Mouse (Mus musculus) CH12.LX (cell line): ENCODE measurements around the gene Rhobtb1. TPM values are rescaled to one million over a fixed set of nuclear protein-coding genes. Genes with fewer than 3 reads are reported as not detected.

Experiments
- DNase-seq: peaks from one replicate; pipeline ENCODE4 v3.0.0-alpha.2; 2013; ENCODE audit errors: extremely low read depth
- H3K27ac ChIP-seq: 2 replicates; pipeline ENCODE4 v1.5.1; 2012; ENCODE audit warnings: low read depth, mild to moderate bottlenecking, control low read depth, moderate library complexity; ENCODE audit not compliant: insufficient read depth
- H3K27me3 ChIP-seq: replicated peaks from 2 replicates; pipeline ENCODE3; 2012; ENCODE audit warnings: inconsistent platforms
- H3K36me3 ChIP-seq, 2 experiments: replicated peaks in 1 of 2; 2 replicates each; pipeline versions ENCODE3 to v1.6.1; 2012; ENCODE audit warnings: inconsistent platforms in 1 of 2, low read length in 1 of 2, mild to moderate bottlenecking in 1 of 2, mixed read lengths in 1 of 2, moderate library complexity in 1 of 2; ENCODE audit not compliant: control insufficient read depth in 1 of 2, insufficient read depth in 1 of 2
- H3K4me1 ChIP-seq, 2 experiments: 2 replicates each; pipeline ENCODE4 v1.6.1; 2012; ENCODE audit warnings: inconsistent platforms in 1 of 2, moderate library complexity in 1 of 2; ENCODE audit not compliant: insufficient read depth in 2 of 2, control insufficient read depth in 1 of 2
- H3K4me2 ChIP-seq: 2 replicates; pipeline ENCODE4 v1.6.1; 2012; ENCODE audit warnings: low read depth, mild to moderate bottlenecking, control low read depth; ENCODE audit not compliant: poor library complexity, insufficient read depth, severe bottlenecking
- H3K4me3 ChIP-seq, 3 experiments: fragments of 150-350 bp in 1 of 3; sonication (generic) in 1 of 3; replicated peaks in 1 of 3; 2 replicates each; pipeline versions ENCODE3 to v1.5.1; 2011 to 2012; ENCODE audit warnings: low read depth in 2 of 3, low read length in 2 of 3, mild to moderate bottlenecking in 2 of 3, moderate library complexity in 2 of 3, control low read depth in 1 of 3, improper control_type of control experiment in 1 of 3, inconsistent platforms in 1 of 3, mixed read lengths in 1 of 3; ENCODE audit not compliant: poor library complexity in 1 of 3
- H3K79me2 ChIP-seq: replicated peaks from 2 replicates; pipeline ENCODE4 v1.6.1; 2012; ENCODE audit warnings: mild to moderate bottlenecking, moderate library complexity; ENCODE audit not compliant: control insufficient read depth, poor library complexity, insufficient read depth, severe bottlenecking; ENCODE audit errors: extremely low read depth
- H3K9ac ChIP-seq: 2 replicates; pipeline ENCODE4 v1.6.1; 2012; ENCODE audit warnings: low read depth, mild to moderate bottlenecking, control low read depth, moderate library complexity; ENCODE audit not compliant: insufficient read depth
- H3K9me3 ChIP-seq: replicated peaks from 2 replicates; pipeline ENCODE3; 2012; ENCODE audit warnings: low read length, inconsistent platforms, mixed read lengths
- BHLHE40 ChIP-seq: IDR thresholded peaks from 2 replicates; pipeline ENCODE4 v1.6.1; 2011; ENCODE audit warnings: mild to moderate bottlenecking, low read depth, low read length, improper control_type of control experiment
- CHD2 ChIP-seq: IDR thresholded peaks from 2 replicates; pipeline ENCODE4 v1.6.1; 2011; ENCODE audit warnings: low read length, improper control_type of control experiment
- CTCF ChIP-seq, 2 experiments: IDR thresholded peaks in 1 of 2; conservative IDR thresholded peaks in 1 of 2; 2 replicates each; pipeline ENCODE4 v1.5.1; 2011 to 2012; ENCODE audit warnings: low read depth in 2 of 2, low read length in 2 of 2, improper control_type of control experiment in 1 of 2, inconsistent platforms in 1 of 2, mild to moderate bottlenecking in 1 of 2, moderate library complexity in 1 of 2
- ELF1 ChIP-seq: IDR thresholded peaks from 2 replicates; pipeline ENCODE4 v1.6.1; 2014; ENCODE audit warnings: low read depth, mild to moderate bottlenecking, inconsistent platforms, low read length, improper control_type of control experiment
- ETS1 ChIP-seq: conservative IDR thresholded peaks from 2 replicates; pipeline ENCODE4 v1.6.1; 2012; ENCODE audit warnings: low read depth, mild to moderate bottlenecking, inconsistent platforms, low read length, improper control_type of control experiment, moderate library complexity
- GABPA ChIP-seq: IDR thresholded peaks from 2 replicates; pipeline ENCODE4 v1.6.1; 2012; ENCODE audit warnings: low read depth, low read length, improper control_type of control experiment, inconsistent platforms; ENCODE audit not compliant: insufficient replicate concordance
- HCFC1 ChIP-seq: IDR thresholded peaks from 2 replicates; pipeline ENCODE4 v1.6.1; 2012; ENCODE audit warnings: low read depth, mild to moderate bottlenecking, inconsistent platforms, low read length, improper control_type of control experiment
- IRF4 ChIP-seq: IDR thresholded peaks from 2 replicates; pipeline ENCODE4 v1.6.1; 2014; ENCODE audit warnings: low read depth, mild to moderate bottlenecking, inconsistent platforms, low read length, improper control_type of control experiment
- JUN ChIP-seq: IDR thresholded peaks from 2 replicates; pipeline ENCODE4 v1.6.1; 2011; ENCODE audit warnings: low read depth, mild to moderate bottlenecking, low read length, improper control_type of control experiment, moderate library complexity; ENCODE audit not compliant: insufficient read depth
- JUND ChIP-seq: conservative IDR thresholded peaks from 2 replicates; pipeline ENCODE4 v1.6.1; 2011; ENCODE audit warnings: low read depth, low read length, improper control_type of control experiment
- MEF2A ChIP-seq: IDR thresholded peaks from 2 replicates; pipeline ENCODE4 v1.6.1; 2014; ENCODE audit warnings: low read depth, mild to moderate bottlenecking, inconsistent platforms, low read length, improper control_type of control experiment, borderline replicate concordance
- MYC ChIP-seq: IDR thresholded peaks from 2 replicates; pipeline ENCODE4 v1.6.1; 2011; ENCODE audit warnings: low read depth, mild to moderate bottlenecking, improper control_type of control experiment, low read length
- NELFE ChIP-seq: IDR thresholded peaks from 2 replicates; pipeline ENCODE4 v1.6.1; 2011; ENCODE audit warnings: low read depth, low read length, improper control_type of control experiment
- NRF1 ChIP-seq: IDR thresholded peaks from 2 replicates; pipeline ENCODE4 v1.6.1; 2014; ENCODE audit warnings: low read depth, mild to moderate bottlenecking, inconsistent platforms, low read length, improper control_type of control experiment, moderate library complexity
- PAX5 ChIP-seq: IDR thresholded peaks from 2 replicates; pipeline ENCODE4 v1.6.1; 2012; ENCODE audit warnings: low read length, inconsistent platforms, mixed read lengths
- POLR2AphosphoS2 ChIP-seq: IDR thresholded peaks from 2 replicates; pipeline ENCODE4 v1.6.1; 2011; ENCODE audit warnings: low read depth, low read length, improper control_type of control experiment
- RAD21 ChIP-seq: IDR thresholded peaks from 2 replicates; pipeline ENCODE4 v1.6.1; 2011; ENCODE audit warnings: low read depth, mild to moderate bottlenecking, low read length, improper control_type of control experiment, moderate library complexity
- SMC3 ChIP-seq: IDR thresholded peaks from 2 replicates; pipeline ENCODE4 v1.6.1; 2011; ENCODE audit warnings: low read depth, low read length, improper control_type of control experiment
- USF2 ChIP-seq: conservative IDR thresholded peaks from 2 replicates; pipeline ENCODE4 v1.6.1; 2011; ENCODE audit warnings: low read depth, low read length, improper control_type of control experiment
- ZC3H11A ChIP-seq: IDR thresholded peaks from 2 replicates; pipeline ENCODE4 v1.6.1; 2012; ENCODE audit warnings: low read depth, mild to moderate bottlenecking, inconsistent platforms, low read length, improper control_type of control experiment
- ZKSCAN1 ChIP-seq: IDR thresholded peaks from 2 replicates; pipeline ENCODE4 v1.6.1; 2012; ENCODE audit warnings: low read depth, inconsistent platforms, low read length, improper control_type of control experiment, borderline replicate concordance
- ZMIZ1 ChIP-seq: IDR thresholded peaks from 2 replicates; pipeline ENCODE4 v1.6.1; 2012; ENCODE audit warnings: low read depth, mild to moderate bottlenecking, inconsistent platforms, low read length, improper control_type of control experiment
- dilution Hi-C: fragments of 300-500 bp; cut with MboI; formaldehyde crosslinking; loops from 2 replicates; pipeline ENCODE4 v1.14.3; 2020; ENCODE audit warnings: low sequenced_read_pairs; ENCODE audit not compliant: extremely low pct_unique_long_range_greater_than_20kb, extremely low pct_ligation_motif_present
- in situ Hi-C: fragments of 300-500 bp; cut with MboI; formaldehyde crosslinking; loops from 3 replicates; pipeline ENCODE4 v1.14.3; 2019; ENCODE audit warnings: low sequenced_read_pairs, low pct_ligation_motif_present, low pct_unique_long_range_greater_than_20kb, mixed read lengths
- polyA plus RNA-seq: library from polyadenylated mRNA; unstranded; fragments of >175 nt; gene quantifications from 2 replicates; pipeline ENCODE4 v1.2.1, GENCODE M21; 2012; ENCODE audit warnings: low read depth; ENCODE audit not compliant: insufficient read length
- total RNA-seq, 2 experiments: library from RNA; depleted of rRNA; stranded (reverse); fragments of 300-350 nt in 1 of 2; fragments of >200 nt in 1 of 2; gene quantifications; 2 replicates each; pipeline ENCODE4 v1.2.3; 2012 to 2014

Gene Rhobtb1
- total and polyA plus RNA-seq, 3 experiments: 3.1 to 12.2 (median 3.4) TPM

DNA sequence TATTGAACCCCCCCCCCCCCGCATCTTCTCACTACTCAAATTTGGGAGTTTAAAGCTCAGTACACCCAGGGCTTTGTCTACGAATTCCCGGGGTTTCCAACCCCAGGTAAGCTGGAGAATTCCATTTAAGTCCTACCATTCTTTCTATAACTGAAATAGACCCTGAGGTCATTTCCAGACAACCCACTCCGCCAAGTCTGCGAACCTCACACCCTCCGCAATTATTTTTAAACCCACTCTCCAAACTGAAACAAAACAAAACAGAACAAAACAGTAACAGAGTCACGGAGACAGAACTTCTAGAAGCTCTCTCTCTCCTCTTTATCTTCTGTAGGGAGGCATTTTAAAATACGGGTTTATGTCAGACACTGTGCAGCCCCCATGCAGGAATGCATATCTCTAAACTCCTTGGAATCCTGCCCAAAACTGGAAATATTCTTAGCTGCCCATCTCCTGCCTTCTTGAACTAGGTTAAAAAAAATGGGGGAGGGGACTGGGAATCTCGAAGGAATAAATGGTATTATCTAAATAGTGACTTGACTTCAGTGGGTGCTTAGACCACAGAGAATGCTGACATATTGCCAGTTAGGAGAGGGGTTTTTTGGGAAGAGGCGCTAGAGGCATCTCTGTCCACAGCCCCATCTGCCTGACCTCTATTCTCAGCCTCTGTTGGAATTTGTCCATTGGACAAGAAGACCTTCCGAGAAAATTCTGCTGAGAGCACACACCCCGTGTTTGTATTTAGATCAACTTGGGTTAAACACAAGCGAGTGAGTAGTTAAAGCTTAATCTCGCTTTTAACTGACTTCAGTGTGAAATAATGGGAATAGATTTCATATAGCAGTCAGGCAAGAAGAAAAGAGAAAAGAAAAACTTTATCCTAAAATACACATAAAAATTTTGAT is 111.9 kb downstream of the Rhobtb1 start:
- TF ChIP-seq HCFC1 (no peak), BHLHE40 (no peak), POLR2AphosphoS2 (no peak), USF2 (no peak), PAX5 (no peak), MEF2A (no peak)
- in situ Hi-C loops (no loop called here), dilution Hi-C loops (no loop called here)
- Histone ChIP-seq H3K4me1 (peaks cover 15 to 26% of the 10 kb centered on the region in 2 experiments), H3K36me3 (peaks cover 3 to 6% of the 10 kb centered on the region in 2 experiments), H3K9me3 (no peaks in the 10 kb centered on the region), H3K27me3 (no peaks in the 10 kb centered on the region), H3K9ac (no peak overlapping the region), H3K4me3 (no peak overlapping the region), H3K4me2 (no peak overlapping the region), H3K79me2 (no peaks in the 10 kb centered on the region), H3K27ac (no peak overlapping the region)
- DNase-seq: no peak

DNA sequence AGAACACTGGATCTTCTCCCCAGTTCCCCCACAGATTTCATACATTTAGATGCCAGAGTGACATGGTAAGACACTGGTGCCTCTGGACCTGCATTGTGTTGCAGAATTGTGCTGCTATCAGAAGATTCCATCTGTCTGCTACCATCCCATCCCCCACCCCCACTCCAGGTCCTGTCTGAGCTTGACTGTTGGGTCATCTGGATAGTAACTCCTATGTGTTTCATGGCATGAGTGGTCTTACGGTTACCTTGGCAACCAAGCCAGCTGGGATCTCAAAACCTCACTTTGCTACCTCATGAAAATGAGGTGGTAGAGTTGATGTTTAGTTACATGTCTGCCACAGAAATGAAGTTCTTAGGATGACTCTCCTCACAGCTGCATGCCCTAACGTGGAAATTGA is 112.7 kb downstream of the Rhobtb1 start:
- H3K27ac ChIP-seq: no peak overlapping the region
- peaks cover 3 to 6% of the 10 kb centered on the region in 2 experiments for H3K36me3 ChIP-seq
- DNase-seq: no peak
- no peak for TF ChIP-seq JUND
- no peak for TF ChIP-seq CTCF (conservative IDR thresholded peaks at IDR 0.05 in 1 of 2, IDR thresholded peaks at IDR 0.05 in 1 of 2; ENCODE audit: low read depth in 2 of 2, low read length in 2 of 2)
- TF ChIP-seq RAD21: no peak
- TF ChIP-seq PAX5: no peak
- TF ChIP-seq IRF4: no peak
- TF ChIP-seq USF2: no peak
- TF ChIP-seq CHD2: no peak
- no peak for TF ChIP-seq MYC
- no peak for TF ChIP-seq SMC3
- TF ChIP-seq NELFE: no peak
- TF ChIP-seq ZKSCAN1: no peak
- TF ChIP-seq NRF1: no peak
- TF ChIP-seq ZMIZ1: no peak
- TF ChIP-seq HCFC1: no peak
- no peak for TF ChIP-seq ETS1
- no peak for TF ChIP-seq JUN
- TF ChIP-seq ELF1: no peak
- TF ChIP-seq GABPA: no peak
- TF ChIP-seq ZC3H11A: no peak
- TF ChIP-seq, all 38 proteins: peak for 0
- H3K4me1 ChIP-seq: peaks cover 10 to 18% of the 10 kb centered on the region in 2 experiments
- no peak overlapping the region for H3K9ac ChIP-seq
- H3K79me2 ChIP-seq: no peaks in the 10 kb centered on the region
- no peak overlapping the region for H3K4me2 ChIP-seq
- in situ Hi-C loops (no loop called here), dilution Hi-C loops (no loop called here)
- H3K4me3 ChIP-seq: no peak overlapping the region
- H3K9me3 ChIP-seq: no peaks in the 10 kb centered on the region
- no peaks in the 10 kb centered on the region for H3K27me3 ChIP-seq
